Mouse (Mus musculus): Measurements from ENCODE around the gene Gja4. TPM values are rescaled to one million over a fixed set of nuclear protein-coding genes. Genes with fewer than 3 reads are reported as not detected.

Gja4 gene
- not detected in 4 replicates for total RNA-seq (2023; ENCODE audit: inconsistent age)

GRCm38 (mm10) chr4:127313861-127314260 lies at the start of gene Gja4:
Gene Gja4 (minus strand): TSS chr4:127314039.

GRCm38 (mm10) chr4:127358018-127358417 lies 44.2 kb upstream of the Gja4 start, which contains the start of gene Gjb5:
Gene Gjb5 (minus strand): TSS chr4:127358181.

GRCm38 (mm10) chr4:127353951-127354438 lies 40.2 kb upstream of the Gja4 start, which contains the start of gene Gjb4:
Gene Gjb4 (minus strand): TSS chr4:127354081.

GRCm38 (mm10) chr4:127330181-127331100 lies 16.6 kb upstream of the Gja4 start, which contains the start of gene Gjb3:
Gene Gjb3 (minus strand): TSS chr4:127330844.

Other genes starting within 250 kb of the Gja4 start
- 23.7 to 31.6 TPM (median 25.2 TPM) in 4 replicates for gene Zmym6, start 236.7 kb downstream of the Gja4 start, total RNA-seq (2023; ENCODE audit: inconsistent age)
- gene Tmem35b, start 190.3 kb downstream of the Gja4 start, total RNA-seq (2023; ENCODE audit: inconsistent age), result 9.3 to 10.7 TPM (median 10.5 TPM) in 4 replicates
- 0.42 to 1.4 TPM (median 0.55 TPM) in 4 replicates for gene Dlgap3, start 144.8 kb downstream of the Gja4 start, total RNA-seq (2023; ENCODE audit: inconsistent age)
- gene Smim12, start 70.3 kb downstream of the Gja4 start, total RNA-seq (2023; ENCODE audit: inconsistent age), result 20.7 to 22.1 TPM (median 21.6 TPM) in 4 replicates
- not detected in 4 replicates for gene Gjb3, start 16.8 kb upstream of the Gja4 start, total RNA-seq (2023; ENCODE audit: inconsistent age)
- gene Gjb4, start 40.0 kb upstream of the Gja4 start, total RNA-seq (2023; ENCODE audit: inconsistent age), result not detected in 4 replicates
- gene Gjb5, start 44.1 kb upstream of the Gja4 start, total RNA-seq (2023; ENCODE audit: inconsistent age), result not detected in 4 replicates